Mouse (Mus musculus) embryonic facial prominence, embryonic 11.5 days (tissue): ENCODE measurements around the gene Crygd. TPM values are rescaled to one million over a fixed set of nuclear protein-coding genes. Genes with fewer than 3 reads are reported as not detected.
A peak's percentile ranks its signal among the peaks of the same experiment; 100 is the strongest.

Experiments
- ATAC-seq: fragments of 200-750 bp; cut with Nextera tagmentation; replicated peaks from 2 replicates; pipeline ENCODE4 v1.8.0; 2017; ENCODE audit warnings: low read depth; ENCODE audit not compliant: insufficient number of reproducible peaks, low FRiP score, low TSS enrichment
- DNase-seq: peaks from one replicate; pipeline ENCODE4 v3.0.0-alpha.2; 2015; ENCODE audit warnings: low spot score
- H3K27ac ChIP-seq: fragments of 300-500 bp; sonication (generic); replicated peaks from 2 replicates; pipeline ENCODE4 v1.5.1; 2014; ENCODE audit warnings: mild to moderate bottlenecking, low read depth, low read length, control low read depth
- H3K27me3 ChIP-seq: fragments of 300-500 bp; sonication (generic); 2 replicates; pipeline ENCODE4 v1.6.1; 2014; ENCODE audit warnings: mild to moderate bottlenecking, low read length, moderate library complexity, mixed read lengths; ENCODE audit not compliant: control insufficient read depth, insufficient read depth
- H3K36me3 ChIP-seq: fragments of 300-500 bp; sonication (generic); replicated peaks from 2 replicates; pipeline ENCODE4 v1.6.1; 2014; ENCODE audit warnings: low read depth, mild to moderate bottlenecking, low read length, moderate library complexity, mixed read lengths; ENCODE audit not compliant: control insufficient read depth, insufficient read depth
- H3K4me1 ChIP-seq: fragments of 300-500 bp; sonication (generic); 2 replicates; pipeline ENCODE4 v1.6.1; 2014; ENCODE audit warnings: low read length, mixed read lengths; ENCODE audit not compliant: control insufficient read depth, insufficient read depth
- H3K4me2 ChIP-seq: fragments of 300-500 bp; sonication (generic); 2 replicates; pipeline ENCODE4 v1.6.1; 2014; ENCODE audit warnings: low read depth, mild to moderate bottlenecking, control low read depth, low read length, moderate library complexity
- H3K4me3 ChIP-seq: fragments of 300-500 bp; sonication (generic); 2 replicates; pipeline ENCODE4 v1.5.1; 2014; ENCODE audit warnings: low read depth, low read length, control low read depth
- H3K9ac ChIP-seq: fragments of 300-500 bp; sonication (generic); replicated peaks from 2 replicates; pipeline ENCODE4 v1.6.1; 2014; ENCODE audit warnings: mild to moderate bottlenecking, control low read depth, low read length
- H3K9me3 ChIP-seq: fragments of 300-500 bp; sonication (generic); replicated peaks from 2 replicates; pipeline ENCODE4 v1.6.1; 2016; ENCODE audit warnings: mild to moderate bottlenecking, low read length, inconsistent platforms, mixed read lengths; ENCODE audit not compliant: control insufficient read depth
- WGBS: fragments of 180-500 bp; shearing (Covaris S2); extraction: QIAGEN DNeasy Blood & Tissue Kit; methylation state at CpG from one replicate; pipeline ENCODE4 v1.1.7; 2014; 5-methylcytosine and 5-hydroxymethylcytosine counted together
- polyA plus RNA-seq: library from polyadenylated mRNA; unstranded; fragments of >200 nt; fragmentation: Nextera tagmentation; extraction: Ambion mirVana; gene quantifications from 2 replicates; pipeline ENCODE4 v1.2.1, GENCODE M21; 2014

Gene Crygd
- polyA plus RNA-seq, 1 experiment from 2014 or later: not detected

- H3K36me3 ChIP-seq: no peaks in the 10 kb centered on the region
- H3K9ac ChIP-seq: no peak overlapping the region
- no peak overlapping the region for H3K4me3 ChIP-seq
- no peak overlapping the region for H3K27ac ChIP-seq
- H3K27me3 ChIP-seq: no peaks in the 10 kb centered on the region
- H3K9me3 ChIP-seq: no peaks in the 10 kb centered on the region
- ATAC-seq (no peak), DNase-seq (no peak)
- H3K4me2 ChIP-seq: no peak overlapping the region
- no peaks in the 10 kb centered on the region for H3K4me1 ChIP-seq
- WGBS: 86% methylated on average over 3 of the region's 3 CpGs
These were observed 28.3 kb upstream of the Crygd start for GRCm38 (mm10) chr1:65091566-65091965.

DNA sequence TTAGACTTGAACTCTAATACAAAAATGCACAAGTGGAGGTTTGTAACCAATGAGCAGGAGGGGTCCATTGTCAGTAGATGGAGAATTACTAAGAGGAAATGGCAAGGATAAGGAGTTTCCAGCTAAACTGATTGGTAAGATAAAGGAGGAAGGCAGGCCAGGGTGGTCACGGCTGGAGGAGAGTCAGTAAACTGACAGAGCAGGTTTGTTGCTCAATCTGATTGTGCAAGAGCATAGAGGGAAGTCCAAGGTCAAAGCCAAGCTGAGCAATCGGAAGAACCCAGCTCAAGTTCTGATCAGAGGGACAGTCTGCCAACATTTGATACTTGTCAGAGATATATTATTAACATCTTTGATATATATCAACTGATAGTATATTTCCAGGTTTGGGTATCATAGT, 27.1 kb upstream of the Crygd start:
- no peaks in the 10 kb centered on the region for H3K4me1 ChIP-seq
- H3K27me3 ChIP-seq: no peaks in the 10 kb centered on the region
- ATAC-seq (no peak), DNase-seq (no peak)
- no peaks in the 10 kb centered on the region for H3K9me3 ChIP-seq
- no peak overlapping the region for H3K27ac ChIP-seq
- WGBS: 75% methylated on average over 2 of the region's 2 CpGs
- no peak overlapping the region for H3K4me2 ChIP-seq
- H3K9ac ChIP-seq: no peak overlapping the region
- no peak overlapping the region for H3K4me3 ChIP-seq
- H3K36me3 ChIP-seq: no peaks in the 10 kb centered on the region

DNA sequence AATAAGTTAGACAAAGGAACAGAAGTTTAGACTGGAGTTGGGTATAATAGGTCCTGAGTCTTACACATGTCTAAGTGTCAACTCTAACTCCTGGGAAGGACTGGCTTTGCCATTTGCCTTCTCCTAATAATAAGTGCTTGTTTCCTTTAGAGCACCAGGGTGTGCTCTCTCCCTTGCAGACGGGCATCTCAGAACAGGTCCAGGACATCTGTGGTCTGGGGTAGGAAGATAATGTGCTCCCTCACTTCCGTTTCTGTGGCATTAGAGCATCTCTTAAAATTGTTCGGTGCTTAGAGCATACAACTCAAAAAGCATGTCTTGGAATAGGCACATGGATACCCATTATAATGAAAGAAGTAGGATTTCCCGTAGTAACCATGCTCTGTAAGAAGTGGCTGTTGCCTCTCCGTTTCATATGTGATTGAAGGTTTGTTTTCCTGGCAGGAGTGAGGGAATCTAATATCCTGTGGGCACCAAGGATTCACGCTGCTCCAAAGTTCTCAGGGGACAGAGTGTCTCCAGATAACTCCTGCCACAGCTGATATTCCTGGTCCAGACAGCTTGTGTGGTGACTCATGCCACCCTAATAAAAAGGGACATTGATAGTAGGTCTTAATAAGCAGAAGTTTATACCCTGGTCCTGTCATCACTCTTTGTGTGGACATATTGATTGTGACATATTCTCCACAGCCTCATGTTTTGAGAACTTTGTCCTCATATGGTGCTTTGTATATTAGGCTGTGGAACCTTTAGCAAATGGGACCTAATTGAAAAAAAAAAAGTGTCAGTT, 25.5 kb upstream of the Crygd start:
- no peaks in the 10 kb centered on the region for H3K9me3 ChIP-seq
- no peak overlapping the region for H3K4me3 ChIP-seq
- 76% methylated on average over 6 of the region's 6 CpGs for WGBS
- no peak overlapping the region for H3K9ac ChIP-seq
- H3K4me2 ChIP-seq: no peak overlapping the region
- H3K27ac ChIP-seq: no peak overlapping the region
- no peaks in the 10 kb centered on the region for H3K27me3 ChIP-seq
- H3K36me3 ChIP-seq: no peaks in the 10 kb centered on the region
- DNase-seq: no peak
- H3K4me1 ChIP-seq: no peaks in the 10 kb centered on the region
- no peak for ATAC-seq

DNA sequence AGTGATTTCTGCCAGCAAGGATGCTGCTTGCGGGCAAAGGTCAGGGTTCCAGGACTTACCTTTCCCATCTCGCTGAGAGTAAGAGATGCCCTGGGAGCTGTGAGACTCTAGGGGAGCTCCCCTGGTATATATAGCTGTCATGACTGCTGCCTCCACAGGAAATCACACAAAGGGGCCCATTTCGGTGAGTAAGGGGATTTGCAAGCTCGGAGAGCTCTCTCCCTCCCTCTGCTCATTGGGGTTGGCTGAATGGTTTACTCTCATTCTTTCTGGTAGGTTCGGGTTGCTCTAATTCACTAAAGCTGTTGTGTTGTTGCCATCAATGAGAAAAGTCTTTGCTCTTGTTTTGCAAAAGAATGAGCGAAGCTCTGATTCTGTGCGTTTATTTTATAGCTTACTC, 18.9 kb upstream of the Crygd start, which contains the start of gene Crygb:
Crygb (minus strand) TSS at position 101 of the 400 bp plus-strand sequence.
- peak; percentile 24 for DNase-seq
- Histone ChIP-seq H3K4me3 (no peak within 1 kb of the TSS), H3K9ac (no peak within 1 kb of the TSS)

DNA sequence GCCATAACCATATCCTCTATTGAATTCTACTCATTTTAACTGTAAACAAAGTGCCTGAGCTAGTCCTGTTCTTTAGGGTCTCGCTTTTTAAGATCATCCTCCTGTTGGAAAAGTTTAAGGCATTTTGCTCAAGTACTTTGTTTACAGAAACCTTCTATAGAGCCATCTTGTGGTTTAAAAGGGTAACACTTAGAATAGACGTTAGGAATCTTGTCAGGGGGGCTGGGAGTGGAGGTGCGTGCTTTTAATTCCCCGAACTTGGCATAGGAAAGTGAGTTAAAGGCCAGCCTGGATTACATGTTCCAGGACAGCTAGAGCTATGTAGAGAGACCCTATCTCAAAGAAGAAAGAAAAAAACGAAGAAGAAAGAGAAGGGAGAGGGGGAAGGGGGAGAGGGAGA, 12.4 kb upstream of the Crygd start:
- 15% methylated on average over 5 of the region's 5 CpGs for WGBS
- DNase-seq: peak; percentile 26
- Histone ChIP-seq H3K36me3 (no peaks in the 10 kb centered on the region), H3K4me2 (no peak overlapping the region), H3K27ac (no peak overlapping the region), H3K9me3 (no peaks in the 10 kb centered on the region), H3K27me3 (no peaks in the 10 kb centered on the region), H3K4me1 (no peaks in the 10 kb centered on the region), H3K9ac (no peak overlapping the region), H3K4me3 (no peak overlapping the region)
- no peak for ATAC-seq

More for the DNA sequence above, 18.9 kb upstream of the Crygd start, which contains the start of gene Crygb:
- WGBS: 25% methylated on average over 7 of the region's 7 CpGs
- no peak within 1 kb of the TSS for H3K27ac ChIP-seq
- H3K27me3 ChIP-seq: no peaks in the 10 kb centered on the region
- no peaks in the 10 kb centered on the region for H3K36me3 ChIP-seq
- no peak within 1 kb of the TSS for H3K4me2 ChIP-seq
- no peak for ATAC-seq
- no peaks in the 10 kb centered on the region for H3K4me1 ChIP-seq
- no peaks in the 10 kb centered on the region for H3K9me3 ChIP-seq

DNA sequence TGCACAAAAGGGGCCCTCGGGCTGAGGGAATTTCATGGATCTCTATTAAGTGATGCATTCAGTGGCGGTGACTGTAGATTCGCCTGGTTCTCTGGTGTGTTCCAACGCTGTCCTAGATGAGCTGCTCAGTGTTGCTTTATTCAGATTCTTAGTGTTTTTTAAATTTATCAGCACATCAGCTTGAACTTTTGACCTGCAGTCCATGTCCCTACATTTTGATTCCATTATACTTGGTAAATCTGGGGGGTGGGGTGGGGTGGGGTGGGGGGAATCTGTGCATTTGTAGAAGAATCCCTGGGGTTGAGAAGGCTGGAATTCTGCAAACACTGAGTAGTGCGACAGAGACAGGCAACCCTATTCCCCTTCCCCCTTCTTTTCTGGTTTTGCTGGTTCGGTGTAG, 10.3 kb upstream of the Crygd start, which contains the start of gene Crygc:
Crygc (minus strand) TSS at position 101 of the 400 bp plus-strand sequence.
- Histone ChIP-seq H3K4me3 (no peak within 1 kb of the TSS), H3K4me1 (no peaks in the 10 kb centered on the region), H3K9ac (no peak within 1 kb of the TSS), H3K4me2 (no peak within 1 kb of the TSS), H3K9me3 (no peaks in the 10 kb centered on the region), H3K36me3 (no peaks in the 10 kb centered on the region), H3K27me3 (no peaks in the 10 kb centered on the region), H3K27ac (no peak within 1 kb of the TSS)
- ATAC-seq (no peak), DNase-seq (no peak)
- 56% methylated on average over 6 of the region's 6 CpGs for WGBS

GRCm38 (mm10) chr1:65067842-65068241, 4.6 kb upstream of the Crygd start:
- DNase-seq (no peak), ATAC-seq (no peak)
- Histone ChIP-seq H3K9me3 (no peaks in the 10 kb centered on the region), H3K4me2 (no peak overlapping the region), H3K9ac (no peak overlapping the region), H3K27me3 (no peaks in the 10 kb centered on the region), H3K4me3 (no peak overlapping the region), H3K36me3 (no peaks in the 10 kb centered on the region), H3K4me1 (no peaks in the 10 kb centered on the region), H3K27ac (no peak overlapping the region)

DNA sequence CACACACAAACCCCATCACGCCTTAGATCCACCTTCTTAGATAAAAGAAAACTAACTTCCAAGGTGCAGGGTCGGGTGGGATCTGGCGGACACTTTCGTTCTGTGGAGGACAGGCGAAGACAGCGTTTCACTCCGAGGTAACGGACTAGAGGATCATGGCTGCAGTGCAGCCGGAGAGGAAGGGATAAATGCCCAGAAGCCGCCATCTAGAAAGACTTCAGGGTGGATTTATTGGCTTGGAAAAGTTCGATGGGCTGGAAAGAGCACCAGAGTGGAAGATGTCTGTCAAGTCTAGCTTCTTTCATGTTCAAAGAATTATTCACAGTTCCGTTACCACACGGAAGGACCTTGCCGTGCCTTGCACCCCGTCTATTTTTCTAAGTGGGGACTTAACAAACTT, 949 bp upstream of the Crygd start:
- WGBS: 88% methylated on average over 15 of the region's 15 CpGs
- H3K4me1 ChIP-seq: no peaks in the 10 kb centered on the region
- ATAC-seq (no peak), DNase-seq (no peak)
- H3K9ac ChIP-seq: no peak overlapping the region
- H3K4me2 ChIP-seq: no peak overlapping the region
- no peaks in the 10 kb centered on the region for H3K36me3 ChIP-seq
- H3K27me3 ChIP-seq: no peaks in the 10 kb centered on the region
- H3K27ac ChIP-seq: no peak overlapping the region
- no peaks in the 10 kb centered on the region for H3K9me3 ChIP-seq
- no peak overlapping the region for H3K4me3 ChIP-seq
